Mouse (Mus musculus): ENCODE measurements around the gene Gmds. TPM values are rescaled to one million over a fixed set of nuclear protein-coding genes. Genes with fewer than 3 reads are reported as not detected.

Gmds gene
- polyA plus RNA-seq, 1 experiment from 2014 or later = 41.0 TPM

GRCm38 (mm10) chr13:32207172-32207908, 131.2 kb downstream of the Gmds start:
- no peak overlapping the region for H3K27ac ChIP-seq
- 74% methylated on average over 5 of the region's 5 CpGs for WGBS
- H3K4me1 ChIP-seq = no peaks in the 10 kb centered on the region
- no peaks in the 10 kb centered on the region for H3K9me3 ChIP-seq
- no peaks in the 10 kb centered on the region for H3K27me3 ChIP-seq
- no peaks in the 10 kb centered on the region for H3K36me3 ChIP-seq
- H3K4me3 ChIP-seq = no peak overlapping the region
- no peak for ATAC-seq (ENCODE audit: insufficient number of reproducible peaks, insufficient read depth, low FRiP score, low TSS enrichment, low read depth)
- H3K9ac ChIP-seq = no peak overlapping the region
- no peak overlapping the region for H3K4me2 ChIP-seq

- H3K4me1 ChIP-seq = peaks cover 3% of the 10 kb centered on the region; the same call in 1 of the 2 replicates
- no peaks in the 10 kb centered on the region for H3K9me3 ChIP-seq
- H3K27me3 ChIP-seq = no peaks in the 10 kb centered on the region
- H3K4me2 ChIP-seq = no peak overlapping the region
- no peak for ATAC-seq (ENCODE audit: insufficient number of reproducible peaks, insufficient read depth, low FRiP score, low TSS enrichment, low read depth)
- no peak overlapping the region for H3K27ac ChIP-seq
- H3K36me3 ChIP-seq = no peaks in the 10 kb centered on the region
- H3K4me3 ChIP-seq = no peak overlapping the region
- 16% methylated on average over 3 of the region's 3 CpGs for WGBS
- no peak overlapping the region for H3K9ac ChIP-seq
Measured at GRCm38 (mm10) chr13:32179906-32180305, 158.6 kb downstream of the Gmds start.

GRCm38 (mm10) chr13:32178682-32179081, 159.9 kb downstream of the Gmds start:
- ATAC-seq (ENCODE audit: insufficient number of reproducible peaks, insufficient read depth, low FRiP score, low TSS enrichment, low read depth) = no peak
- Histone ChIP-seq H3K27ac (no peak overlapping the region), H3K4me2 (no peak overlapping the region), H3K9ac (no peak overlapping the region), H3K4me1 (peaks cover 3% of the 10 kb centered on the region; the same call in 1 of the 2 replicates), H3K36me3 (no peaks in the 10 kb centered on the region), H3K4me3 (no peak overlapping the region), H3K9me3 (no peaks in the 10 kb centered on the region), H3K27me3 (no peaks in the 10 kb centered on the region)
- WGBS = 95% methylated on average over 1 of the region's 1 CpGs

- H3K36me3 ChIP-seq = no peaks in the 10 kb centered on the region
- no peak overlapping the region for H3K9ac ChIP-seq
- H3K9me3 ChIP-seq = no peaks in the 10 kb centered on the region
- 85% methylated on average over 2 of the region's 2 CpGs for WGBS
- peaks cover 3% of the 10 kb centered on the region; the same call in 1 of the 2 replicates for H3K4me1 ChIP-seq
- H3K27me3 ChIP-seq = no peaks in the 10 kb centered on the region
- H3K4me3 ChIP-seq = no peak overlapping the region
- no peak overlapping the region for H3K4me2 ChIP-seq
- H3K27ac ChIP-seq = no peak overlapping the region
- ATAC-seq (ENCODE audit: insufficient number of reproducible peaks, insufficient read depth, low FRiP score, low TSS enrichment, low read depth) = no peak
Measured at GRCm38 (mm10) chr13:32177852-32178453, 160.6 kb downstream of the Gmds start.

GRCm38 (mm10) chr13:32175028-32175427, 163.5 kb downstream of the Gmds start:
- no peak overlapping the region for H3K4me2 ChIP-seq
- H3K9me3 ChIP-seq = no peaks in the 10 kb centered on the region
- no peaks in the 10 kb centered on the region for H3K27me3 ChIP-seq
- ATAC-seq (ENCODE audit: insufficient number of reproducible peaks, insufficient read depth, low FRiP score, low TSS enrichment, low read depth) = no peak
- H3K36me3 ChIP-seq = no peaks in the 10 kb centered on the region
- no peak overlapping the region for H3K27ac ChIP-seq
- 72% methylated on average over 2 of the region's 2 CpGs for WGBS
- peaks cover 2% of the 10 kb centered on the region; the same call in 1 of the 2 replicates for H3K4me1 ChIP-seq
- no peak overlapping the region for H3K9ac ChIP-seq
- no peak overlapping the region for H3K4me3 ChIP-seq

- Histone ChIP-seq H3K4me1 (no peaks in the 10 kb centered on the region), H3K9me3 (no peaks in the 10 kb centered on the region), H3K27ac (no peak overlapping the region), H3K4me3 (no peak overlapping the region), H3K27me3 (no peaks in the 10 kb centered on the region), H3K36me3 (no peaks in the 10 kb centered on the region), H3K4me2 (no peak overlapping the region), H3K9ac (no peak overlapping the region)
- WGBS = 52% methylated on average over 5 of the region's 5 CpGs
- ATAC-seq (ENCODE audit: insufficient number of reproducible peaks, insufficient read depth, low FRiP score, low TSS enrichment, low read depth) = no peak
Measured at GRCm38 (mm10) chr13:32169173-32169572, 169.4 kb downstream of the Gmds start.

GRCm38 (mm10) chr13:32167806-32168205, 170.7 kb downstream of the Gmds start:
- Histone ChIP-seq H3K4me3 (no peak overlapping the region), H3K27ac (no peak overlapping the region), H3K4me2 (no peak overlapping the region), H3K9me3 (no peaks in the 10 kb centered on the region), H3K4me1 (no peaks in the 10 kb centered on the region), H3K27me3 (no peaks in the 10 kb centered on the region), H3K9ac (no peak overlapping the region), H3K36me3 (no peaks in the 10 kb centered on the region)
- ATAC-seq (ENCODE audit: insufficient number of reproducible peaks, insufficient read depth, low FRiP score, low TSS enrichment, low read depth) = no peak
- 83% methylated on average over 6 of the region's 6 CpGs for WGBS

GRCm38 (mm10) chr13:32165581-32165980, 173.0 kb downstream of the Gmds start:
- no peak overlapping the region for H3K9ac ChIP-seq
- no peak overlapping the region for H3K4me2 ChIP-seq
- H3K4me3 ChIP-seq = no peak overlapping the region
- no peak for ATAC-seq (ENCODE audit: insufficient number of reproducible peaks, insufficient read depth, low FRiP score, low TSS enrichment, low read depth)
- no peaks in the 10 kb centered on the region for H3K9me3 ChIP-seq
- no peaks in the 10 kb centered on the region for H3K36me3 ChIP-seq
- H3K4me1 ChIP-seq = peaks cover 3% of the 10 kb centered on the region
- H3K27ac ChIP-seq = no peak overlapping the region
- no peaks in the 10 kb centered on the region for H3K27me3 ChIP-seq
- WGBS = 43% methylated on average over 2 of the region's 2 CpGs

GRCm38 (mm10) chr13:32161567-32161966, 177.0 kb downstream of the Gmds start:
- Histone ChIP-seq H3K27me3 (no peaks in the 10 kb centered on the region), H3K4me3 (no peak overlapping the region), H3K27ac (no peak overlapping the region), H3K4me2 (no peak overlapping the region), H3K9me3 (no peaks in the 10 kb centered on the region), H3K9ac (no peak overlapping the region), H3K4me1 (peaks cover 3% of the 10 kb centered on the region), H3K36me3 (no peaks in the 10 kb centered on the region)
- ATAC-seq (ENCODE audit: insufficient number of reproducible peaks, insufficient read depth, low FRiP score, low TSS enrichment, low read depth) = no peak
- 12% methylated on average over 2 of the region's 2 CpGs for WGBS

- no peaks in the 10 kb centered on the region for H3K9me3 ChIP-seq
- H3K4me1 ChIP-seq = peaks cover 3% of the 10 kb centered on the region
- no peaks in the 10 kb centered on the region for H3K36me3 ChIP-seq
- ATAC-seq (ENCODE audit: insufficient number of reproducible peaks, insufficient read depth, low FRiP score, low TSS enrichment, low read depth) = no peak
- no peak overlapping the region for H3K4me2 ChIP-seq
- no peak overlapping the region for H3K9ac ChIP-seq
- H3K4me3 ChIP-seq = no peak overlapping the region
- 55% methylated on average over 2 of the region's 2 CpGs for WGBS
- no peaks in the 10 kb centered on the region for H3K27me3 ChIP-seq
- no peak overlapping the region for H3K27ac ChIP-seq
Measured at GRCm38 (mm10) chr13:32158240-32158639, 180.3 kb downstream of the Gmds start.

- H3K4me1 ChIP-seq = no peaks in the 10 kb centered on the region
- H3K27ac ChIP-seq = no peak overlapping the region
- 63% methylated on average over 1 of the region's 1 CpGs for WGBS
- no peaks in the 10 kb centered on the region for H3K36me3 ChIP-seq
- no peak for ATAC-seq (ENCODE audit: insufficient number of reproducible peaks, insufficient read depth, low FRiP score, low TSS enrichment, low read depth)
- H3K27me3 ChIP-seq = no peaks in the 10 kb centered on the region
- no peak overlapping the region for H3K4me2 ChIP-seq
- no peak overlapping the region for H3K9ac ChIP-seq
- H3K4me3 ChIP-seq = no peak overlapping the region
- no peaks in the 10 kb centered on the region for H3K9me3 ChIP-seq
Measured at GRCm38 (mm10) chr13:32145916-32146315, 192.6 kb downstream of the Gmds start.

GRCm38 (mm10) chr13:32145179-32145578, 193.4 kb downstream of the Gmds start:
- no peaks in the 10 kb centered on the region for H3K27me3 ChIP-seq
- H3K27ac ChIP-seq = no peak overlapping the region
- no peak for ATAC-seq (ENCODE audit: insufficient number of reproducible peaks, insufficient read depth, low FRiP score, low TSS enrichment, low read depth)
- no peaks in the 10 kb centered on the region for H3K36me3 ChIP-seq
- H3K4me3 ChIP-seq = no peak overlapping the region
- no peak overlapping the region for H3K9ac ChIP-seq
- H3K4me2 ChIP-seq = no peak overlapping the region
- H3K4me1 ChIP-seq = no peaks in the 10 kb centered on the region
- WGBS = 49% methylated on average over 2 of the region's 2 CpGs
- no peaks in the 10 kb centered on the region for H3K9me3 ChIP-seq

Measured in embryonic facial prominence, embryonic 13.5 days (tissue).